Mouse (Mus musculus) embryonic facial prominence, embryonic 15.5 days (tissue): ENCODE data around the gene Samd4b. TPM values are rescaled to one million over a fixed set of nuclear protein-coding genes. Genes with fewer than 3 reads are reported as not detected.

ENCODE experiments used
- ATAC-seq: fragments of 200-750 bp; cut with Nextera tagmentation; 2 replicates; pipeline ENCODE4 v1.8.0; 2017; ENCODE audit warnings: low read depth, moderate TSS enrichment; ENCODE audit not compliant: insufficient number of reproducible peaks, low FRiP score, low TSS enrichment
- H3K27ac ChIP-seq: fragments of 300-500 bp; sonication (generic); replicated peaks from 2 replicates; pipeline ENCODE4 v1.5.1; 2015; ENCODE audit warnings: mild to moderate bottlenecking, inconsistent platforms
- H3K27me3 ChIP-seq: fragments of 300-500 bp; sonication (generic); 2 replicates; pipeline ENCODE4 v1.6.1; 2015; ENCODE audit warnings: inconsistent platforms
- H3K36me3 ChIP-seq: fragments of 300-500 bp; sonication (generic); 2 replicates; pipeline ENCODE4 v1.6.1; 2015; ENCODE audit warnings: mild to moderate bottlenecking, inconsistent platforms
- H3K4me1 ChIP-seq: fragments of 300-500 bp; sonication (generic); 2 replicates; pipeline ENCODE4 v1.6.1; 2015; ENCODE audit warnings: inconsistent platforms
- H3K4me2 ChIP-seq: fragments of 300-500 bp; sonication (generic); replicated peaks from 2 replicates; pipeline ENCODE4 v1.6.1; 2015; ENCODE audit warnings: mild to moderate bottlenecking, inconsistent platforms
- H3K4me3 ChIP-seq: fragments of 300-500 bp; sonication (generic); replicated peaks from 2 replicates; pipeline ENCODE4 v1.5.1; 2015; ENCODE audit warnings: mild to moderate bottlenecking, inconsistent platforms
- H3K9ac ChIP-seq: fragments of 300-500 bp; sonication (generic); 2 replicates; pipeline ENCODE4 v1.6.1; 2015; ENCODE audit warnings: inconsistent platforms
- H3K9me3 ChIP-seq: fragments of 300-500 bp; sonication (generic); replicated peaks from 2 replicates; pipeline ENCODE4 v1.6.1; 2016; ENCODE audit warnings: inconsistent platforms
- WGBS: fragments of 180-500 bp; shearing (Covaris S2); methylation state at CpG from one replicate; pipeline ENCODE4 v1.1.7; 2015; 5-methylcytosine and 5-hydroxymethylcytosine counted together
- polyA plus RNA-seq: library from polyadenylated mRNA; unstranded; fragments of >200 nt; fragmentation: Nextera tagmentation; extraction: Ambion mirVana; gene quantifications from 2 replicates; pipeline ENCODE4 v1.2.1, GENCODE M21; 2015

The Samd4b gene
- polyA plus RNA-seq, 1 experiment from 2014 or later: 34.1 TPM

GRCm38 (mm10) chr7:28423018-28423417 is 174.9 kb downstream of the Samd4b start:
- WGBS: 96% methylated on average over 1 of the region's 1 CpGs
- Histone ChIP-seq H3K4me2 (no peak overlapping the region), H3K27ac (no peak overlapping the region), H3K4me1 (peaks cover 16% of the 10 kb centered on the region), H3K9me3 (no peaks in the 10 kb centered on the region), H3K4me3 (no peak overlapping the region), H3K27me3 (no peaks in the 10 kb centered on the region), H3K9ac (no peak overlapping the region), H3K36me3 (peaks cover 57% of the 10 kb centered on the region)
- ATAC-seq: no peak

GRCm38 (mm10) chr7:28419416-28419815 is 178.5 kb downstream of the Samd4b start:
- Histone ChIP-seq H3K9ac (no peak overlapping the region), H3K4me1 (peaks cover 17% of the 10 kb centered on the region), H3K4me2 (no peak overlapping the region), H3K4me3 (no peak overlapping the region), H3K27me3 (no peaks in the 10 kb centered on the region), H3K9me3 (no peaks in the 10 kb centered on the region), H3K27ac (no peak overlapping the region), H3K36me3 (peaks cover 85% of the 10 kb centered on the region)
- ATAC-seq: no peak
- 74% methylated on average over 2 of the region's 2 CpGs for WGBS

- no peaks in the 10 kb centered on the region for H3K9me3 ChIP-seq
- 0 out of 2 replicates have a peak overlapping the region, but pooled peaks have one; percentile 44 for H3K27ac ChIP-seq
- peak; percentile 76; the same call in 1 of the 2 replicates for ATAC-seq
- no peak overlapping the region for H3K4me2 ChIP-seq
- H3K36me3 ChIP-seq: peaks cover 90% of the 10 kb centered on the region
- H3K4me1 ChIP-seq: peaks cover 17% of the 10 kb centered on the region
- H3K9ac ChIP-seq: no peak overlapping the region
- WGBS: 50% methylated on average over 8 of the region's 8 CpGs
- H3K4me3 ChIP-seq: no peak overlapping the region
- H3K27me3 ChIP-seq: no peaks in the 10 kb centered on the region
Observed at GRCm38 (mm10) chr7:28418096-28418670, 179.8 kb downstream of the Samd4b start.

GRCm38 (mm10) chr7:28417368-28417767 is 180.6 kb downstream of the Samd4b start:
- no peak overlapping the region for H3K4me2 ChIP-seq
- no peak overlapping the region for H3K9ac ChIP-seq
- H3K27ac ChIP-seq: no peak overlapping the region
- H3K36me3 ChIP-seq: peaks cover 90% of the 10 kb centered on the region
- no peak for ATAC-seq
- H3K4me3 ChIP-seq: no peak overlapping the region
- H3K27me3 ChIP-seq: no peaks in the 10 kb centered on the region
- no peaks in the 10 kb centered on the region for H3K9me3 ChIP-seq
- H3K4me1 ChIP-seq: peaks cover 17% of the 10 kb centered on the region

- WGBS: 81% methylated on average over 4 of the region's 4 CpGs
- H3K9me3 ChIP-seq: no peaks in the 10 kb centered on the region
- no peak for ATAC-seq
- no peak overlapping the region for H3K9ac ChIP-seq
- H3K4me2 ChIP-seq: no peak overlapping the region
- H3K27ac ChIP-seq: no peak overlapping the region
- H3K4me3 ChIP-seq: no peak overlapping the region
- H3K27me3 ChIP-seq: no peaks in the 10 kb centered on the region
- peaks cover 85% of the 10 kb centered on the region for H3K36me3 ChIP-seq
- H3K4me1 ChIP-seq: no peaks in the 10 kb centered on the region
Observed at GRCm38 (mm10) chr7:28412826-28413225, 185.1 kb downstream of the Samd4b start.

GRCm38 (mm10) chr7:28410841-28411475 is 187.0 kb downstream of the Samd4b start:
- ATAC-seq: no peak
- H3K9me3 ChIP-seq: no peaks in the 10 kb centered on the region
- H3K27ac ChIP-seq: no peak overlapping the region
- no peaks in the 10 kb centered on the region for H3K4me1 ChIP-seq
- no peaks in the 10 kb centered on the region for H3K27me3 ChIP-seq
- no peak overlapping the region for H3K4me2 ChIP-seq
- no peak overlapping the region for H3K9ac ChIP-seq
- WGBS: 73% methylated on average over 3 of the region's 3 CpGs
- H3K4me3 ChIP-seq: no peak overlapping the region
- peaks cover 90% of the 10 kb centered on the region for H3K36me3 ChIP-seq

GRCm38 (mm10) chr7:28401942-28402341 is 196.0 kb downstream of the Samd4b start:
- WGBS: 79% methylated on average over 3 of the region's 3 CpGs
- ATAC-seq: no peak
- no peaks in the 10 kb centered on the region for H3K9me3 ChIP-seq
- no peaks in the 10 kb centered on the region for H3K4me1 ChIP-seq
- H3K4me2 ChIP-seq: no peak overlapping the region
- H3K27me3 ChIP-seq: no peaks in the 10 kb centered on the region
- H3K9ac ChIP-seq: no peak overlapping the region
- H3K36me3 ChIP-seq: peaks cover 92% of the 10 kb centered on the region
- H3K27ac ChIP-seq: no peak overlapping the region
- no peak overlapping the region for H3K4me3 ChIP-seq

- Histone ChIP-seq H3K36me3 (peaks cover 91% of the 10 kb centered on the region), H3K9ac (no peak overlapping the region), H3K9me3 (no peaks in the 10 kb centered on the region), H3K4me3 (no peak overlapping the region), H3K4me2 (no peak overlapping the region), H3K27ac (no peak overlapping the region), H3K4me1 (no peaks in the 10 kb centered on the region), H3K27me3 (no peaks in the 10 kb centered on the region)
- WGBS: 100% methylated on average over 1 of the region's 1 CpGs
- ATAC-seq: no peak
Observed at GRCm38 (mm10) chr7:28401030-28401429, 196.9 kb downstream of the Samd4b start.

- peaks cover 3% of the 10 kb centered on the region for H3K4me1 ChIP-seq
- WGBS: 89% methylated on average over 10 of the region's 10 CpGs
- H3K36me3 ChIP-seq: peaks cover 83% of the 10 kb centered on the region
- H3K4me2 ChIP-seq: no peak overlapping the region
- ATAC-seq: no peak
- no peaks in the 10 kb centered on the region for H3K9me3 ChIP-seq
- H3K4me3 ChIP-seq: no peak overlapping the region
- H3K27me3 ChIP-seq: no peaks in the 10 kb centered on the region
- H3K9ac ChIP-seq: no peak overlapping the region
- no peak overlapping the region for H3K27ac ChIP-seq
Observed at GRCm38 (mm10) chr7:28398696-28399340, 199.1 kb downstream of the Samd4b start.

GRCm38 (mm10) chr7:28398000-28398399 is 199.9 kb downstream of the Samd4b start:
- Histone ChIP-seq H3K4me1 (peaks cover 9% of the 10 kb centered on the region), H3K27me3 (no peaks in the 10 kb centered on the region), H3K9ac (no peak overlapping the region), H3K9me3 (no peaks in the 10 kb centered on the region), H3K4me2 (no peak overlapping the region), H3K27ac (no peak overlapping the region), H3K4me3 (no peak overlapping the region), H3K36me3 (peaks cover 75% of the 10 kb centered on the region)
- 67% methylated on average over 3 of the region's 3 CpGs for WGBS
- ATAC-seq: no peak

- Histone ChIP-seq H3K4me2 (no peak overlapping the region), H3K9me3 (no peaks in the 10 kb centered on the region), H3K4me3 (no peak overlapping the region), H3K27me3 (no peaks in the 10 kb centered on the region), H3K36me3 (peaks cover 53% of the 10 kb centered on the region), H3K9ac (no peak overlapping the region), H3K27ac (no peak overlapping the region), H3K4me1 (peaks cover 19% of the 10 kb centered on the region)
- WGBS: 93% methylated on average over 4 of the region's 4 CpGs
- no peak for ATAC-seq
Observed at GRCm38 (mm10) chr7:28395425-28395824, 202.5 kb downstream of the Samd4b start.
